Mouse (Mus musculus): Measurements from ENCODE around the gene Arhgdia.

GRCm38 (mm10) chr11:120538955-120539284 lies 42.5 kb downstream of the Arhgdia start:
- TF ChIP-seq CTCF (conservative IDR thresholded peaks at IDR 0.05; ENCODE audit: low read length) (no peak), NANOG (IDR thresholded peaks at IDR 0.05; ENCODE audit: borderline replicate concordance, low read length) (no peak)
